Mouse (Mus musculus): ENCODE results near the gene Kcnh4. TPM values are rescaled to one million over a fixed set of nuclear protein-coding genes. Genes with fewer than 3 reads are reported as not detected.
A peak's percentile ranks its signal among the peaks of the same experiment; 100 is the strongest.

Gene Kcnh4
- total RNA-seq, 4 experiments from 2014 or later = not detected

DNA sequence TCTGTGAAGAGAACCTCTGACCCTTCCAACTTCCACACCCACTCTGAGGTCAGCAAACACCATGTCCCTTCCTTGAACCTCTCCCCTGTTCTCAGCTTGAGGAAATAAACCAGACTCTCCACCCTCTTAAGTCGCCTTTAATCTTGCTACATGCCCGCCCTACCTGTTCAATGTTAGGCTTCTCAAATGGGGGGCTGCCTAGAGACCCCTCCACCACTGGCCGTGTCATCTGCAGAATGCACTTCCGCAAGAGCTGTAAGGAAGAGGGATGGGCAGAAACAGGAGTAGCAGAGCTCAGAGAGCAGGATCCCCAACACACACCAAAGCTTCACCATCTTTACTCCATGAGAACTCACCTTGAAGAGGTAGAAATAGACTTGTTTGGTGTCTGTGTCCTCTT is 48.8 kb downstream of the Kcnh4 start:
- DNase-seq (ENCODE audit: low spot score) = no peak

DNA sequence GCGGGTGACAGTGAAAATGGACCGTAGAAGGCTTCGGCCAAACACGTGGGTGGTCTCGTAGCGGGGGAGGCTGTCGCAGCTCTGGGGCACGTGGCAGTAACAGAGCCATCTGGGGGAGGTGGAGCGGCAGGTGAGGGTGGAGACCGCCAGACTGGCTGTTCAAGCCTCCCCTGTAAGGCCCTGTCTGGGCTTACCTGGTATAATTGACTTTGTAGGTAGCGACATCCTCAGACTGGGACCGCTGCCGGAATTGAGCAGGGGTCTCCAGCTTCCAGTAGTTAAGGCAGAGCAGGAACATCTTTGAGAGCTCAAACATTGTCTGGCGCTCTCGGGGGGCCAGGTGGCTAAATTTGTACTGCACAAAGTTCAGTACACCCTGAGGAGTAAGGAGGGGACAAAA is 49.2 kb downstream of the Kcnh4 start:
- DNase-seq (ENCODE audit: low spot score) = no peak

DNA sequence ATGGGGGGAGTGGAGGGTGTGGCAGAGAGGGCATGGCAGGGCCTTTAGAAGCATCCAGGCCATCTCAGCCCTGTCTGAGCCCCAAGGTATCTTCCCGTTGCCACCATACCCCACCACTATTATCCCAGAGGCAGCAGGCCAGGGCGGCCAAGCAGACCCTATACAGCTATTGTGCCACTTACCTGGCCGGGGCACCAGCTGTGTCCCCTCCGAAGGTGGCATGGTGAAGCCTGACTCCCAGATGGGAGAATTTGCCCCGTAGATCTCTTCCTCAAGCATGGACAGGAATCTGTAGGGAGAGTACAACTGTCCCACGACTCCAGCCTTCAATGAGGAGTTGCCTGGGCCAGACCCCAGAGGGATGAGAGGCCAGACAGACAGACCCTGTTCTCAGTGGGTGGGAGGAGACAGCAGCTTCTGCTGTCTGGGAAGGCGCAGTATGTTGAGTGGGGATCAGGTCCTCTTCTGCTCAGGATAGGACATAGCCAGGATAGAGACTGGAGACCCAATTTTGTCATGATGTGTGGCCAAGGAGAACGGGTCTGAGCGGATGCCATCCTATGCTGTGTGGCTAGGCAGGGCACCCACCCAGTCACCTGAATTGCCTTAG is 50.4 kb downstream of the Kcnh4 start:
- DNase-seq (ENCODE audit: low spot score) = no peak

DNA sequence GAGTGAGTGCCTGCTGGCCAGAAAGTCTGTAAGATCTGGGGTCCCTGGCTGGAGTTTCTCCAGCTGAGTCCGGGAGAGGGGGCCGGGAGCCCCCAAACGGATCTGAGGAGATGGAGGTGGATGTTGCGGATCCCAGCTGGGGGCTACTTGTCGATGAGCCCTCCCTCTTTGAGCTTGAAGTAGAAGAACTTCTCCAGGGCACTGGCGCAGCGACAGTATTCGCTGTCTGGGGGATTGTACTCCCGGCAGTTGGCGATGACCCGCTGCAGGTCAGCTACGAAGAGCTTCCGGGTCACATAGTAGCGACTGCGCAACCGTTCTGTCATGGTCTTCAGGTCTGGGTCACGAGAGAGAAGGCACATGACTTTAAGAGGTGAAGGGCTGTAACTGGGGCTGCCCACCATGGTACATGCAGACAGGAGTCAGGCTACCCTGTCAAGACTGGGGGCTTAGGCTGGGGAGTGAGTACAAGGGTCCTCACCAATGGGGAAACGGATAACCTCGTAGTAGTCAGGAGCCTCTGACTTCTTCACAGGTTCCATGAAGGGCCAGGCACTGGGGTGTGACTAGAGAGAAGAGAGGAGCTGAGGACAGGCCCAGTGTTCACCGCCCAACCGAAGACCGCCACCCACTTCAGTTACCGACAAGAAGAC is 54.5 kb downstream of the Kcnh4 start:
- no peak for DNase-seq (ENCODE audit: low spot score)

DNA sequence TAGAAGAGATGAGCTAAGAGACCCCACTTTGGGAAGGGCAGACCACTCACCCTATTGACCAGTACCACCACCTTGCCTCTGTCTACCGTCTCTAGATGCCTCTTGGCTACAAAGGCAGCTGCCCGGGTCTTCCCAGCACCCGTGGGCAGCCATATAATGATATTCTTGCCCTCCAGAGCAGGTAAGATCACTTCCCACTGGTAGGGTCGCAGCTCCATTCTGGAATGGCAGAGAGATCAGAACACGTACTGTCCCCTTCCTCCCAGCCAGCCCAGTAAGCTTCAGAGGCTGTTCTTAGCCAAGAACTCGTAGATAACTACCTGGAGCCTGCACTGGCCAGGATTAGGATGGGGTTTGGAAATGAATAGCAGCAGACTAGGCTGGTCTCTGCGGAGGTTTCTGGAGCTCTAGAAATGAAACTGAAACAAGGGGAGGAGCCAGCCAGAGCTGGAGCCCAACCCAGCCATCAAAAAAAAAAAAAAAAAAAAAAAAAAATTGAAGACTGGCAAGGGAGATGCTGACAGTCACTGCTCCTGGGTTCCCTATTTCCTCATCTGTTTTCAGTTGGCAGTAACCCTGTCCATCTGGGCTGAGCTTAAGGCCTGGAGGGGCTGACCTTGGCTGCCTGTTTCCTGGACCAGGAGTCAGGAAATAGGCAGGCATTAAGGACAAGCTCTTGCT is 55.8 kb downstream of the Kcnh4 start, which contains the start of gene Dhx58:
Dhx58 (minus strand) TSS at position 421 of the 681 bp plus-strand sequence.
- no peak for DNase-seq (ENCODE audit: low spot score)

DNA sequence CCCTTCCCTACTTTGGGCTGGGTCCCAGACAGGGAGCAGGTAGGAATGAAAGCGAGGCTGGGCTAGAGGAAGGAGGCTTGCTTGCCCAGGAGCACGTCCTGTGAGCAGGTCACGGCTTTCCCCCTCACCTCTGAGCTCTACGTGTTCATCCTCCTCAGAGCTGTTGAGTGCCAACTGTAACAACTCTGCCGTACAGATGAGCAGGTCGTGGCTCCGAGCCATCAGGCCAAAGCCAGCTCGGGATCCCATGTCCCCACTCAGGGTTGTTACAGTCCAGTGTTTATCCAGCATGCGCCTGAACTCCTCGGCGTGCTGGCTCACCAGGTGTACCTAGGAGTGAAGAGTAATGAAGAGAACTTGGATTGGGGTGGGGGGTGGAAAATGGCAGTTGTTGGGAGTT is 56.4 kb downstream of the Kcnh4 start:
- no peak for DNase-seq (ENCODE audit: low spot score)

DNA sequence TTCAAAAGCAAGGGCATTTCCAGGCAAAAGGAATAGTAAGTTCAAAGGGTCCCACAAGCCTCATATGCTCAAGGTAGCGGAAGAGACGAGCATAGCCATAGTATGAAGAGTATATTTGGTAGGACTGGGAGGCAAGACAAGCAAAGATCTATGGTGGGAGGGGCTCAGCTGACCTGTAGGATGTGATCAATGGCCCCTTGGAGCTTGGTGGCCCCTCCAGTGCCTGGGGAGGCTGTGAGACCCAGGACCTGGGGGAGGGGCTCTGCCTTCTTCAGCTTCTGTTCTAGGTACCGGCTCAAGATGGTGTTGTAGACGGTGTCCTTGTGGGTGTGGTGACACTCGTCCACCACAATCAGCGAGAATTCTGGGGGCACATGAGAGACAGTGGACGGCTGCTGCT is 56.8 kb downstream of the Kcnh4 start:
- DNase-seq (ENCODE audit: low spot score) = no peak

DNA sequence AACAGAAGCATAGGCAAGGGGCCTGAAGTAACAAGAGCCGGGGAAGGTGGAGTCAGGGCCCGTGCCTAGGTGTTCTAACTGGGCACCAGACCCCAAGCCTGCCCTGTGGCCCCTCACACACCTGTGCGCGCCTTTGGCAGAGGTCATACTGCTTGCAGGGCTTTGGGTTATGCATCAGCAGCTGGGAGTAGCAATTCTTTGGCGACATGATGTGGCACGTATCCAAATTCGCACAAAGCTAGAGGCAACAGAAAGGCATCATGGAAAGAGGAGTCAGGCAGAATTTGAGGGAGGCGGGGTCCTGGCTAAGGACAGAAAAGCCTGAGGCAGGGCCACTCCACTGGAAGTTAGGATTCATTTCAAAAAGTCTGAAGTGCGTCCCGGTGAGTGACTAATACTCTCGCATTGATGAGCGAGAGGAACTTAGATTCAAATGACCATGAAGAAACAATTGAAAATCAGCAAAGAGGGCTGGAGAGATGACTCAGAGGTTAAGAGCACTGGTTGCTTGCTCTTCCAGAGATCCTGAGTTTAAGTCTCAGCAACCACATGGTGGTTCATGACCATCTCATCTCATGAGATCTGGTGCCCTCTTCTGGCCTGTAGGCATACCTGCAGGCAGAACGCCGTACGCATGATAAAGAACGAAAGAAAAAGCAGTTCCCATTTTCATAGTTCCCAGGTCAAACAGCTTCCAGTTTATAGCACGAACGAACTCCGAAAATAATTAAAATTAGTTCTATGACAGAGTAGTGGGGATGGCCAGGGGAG is 57.5 kb downstream of the Kcnh4 start:
- peak; percentile 79 for DNase-seq (ENCODE audit: low spot score)

DNA sequence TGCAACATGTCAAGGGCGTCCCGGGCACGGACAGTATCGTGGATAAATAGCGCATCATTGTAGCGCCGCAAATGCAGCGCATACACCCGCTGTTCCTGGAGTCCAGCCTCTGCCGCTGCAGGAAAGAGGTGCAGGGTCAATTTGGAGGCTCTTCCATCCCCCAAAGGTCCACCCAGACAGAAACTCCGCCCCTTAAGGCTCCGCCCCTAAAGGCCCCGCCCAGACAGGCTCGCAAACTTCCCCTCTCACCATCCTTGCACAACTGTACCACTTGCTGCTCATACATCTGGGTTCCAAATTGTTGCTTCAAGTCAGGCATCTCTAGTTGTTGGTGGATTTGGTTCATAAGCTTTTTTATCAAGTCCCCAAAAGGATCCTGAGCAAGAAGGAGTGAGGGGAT is 58.4 kb downstream of the Kcnh4 start:
- peak; percentile 52 for DNase-seq (ENCODE audit: low spot score)

DNA sequence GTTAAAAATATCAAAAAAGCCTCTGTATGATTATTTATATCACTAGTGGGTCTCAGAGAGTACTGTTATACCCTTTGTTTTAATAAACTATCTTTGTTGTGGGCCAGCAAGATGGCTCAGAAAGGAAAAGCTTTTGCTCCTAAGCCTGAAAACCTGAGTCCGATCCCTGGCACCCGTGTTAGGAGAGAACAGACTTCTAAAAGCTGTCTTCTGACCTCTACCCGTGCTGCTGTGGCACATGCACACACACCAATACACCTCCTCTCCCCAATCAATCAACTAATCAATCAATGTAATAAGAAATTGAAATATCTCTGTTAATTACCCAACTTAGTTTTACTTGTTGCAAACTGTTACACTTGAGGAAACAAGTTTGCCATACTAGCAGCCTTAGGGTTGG is 59.0 kb downstream of the Kcnh4 start:
- DNase-seq (ENCODE audit: low spot score) = no peak

DNA sequence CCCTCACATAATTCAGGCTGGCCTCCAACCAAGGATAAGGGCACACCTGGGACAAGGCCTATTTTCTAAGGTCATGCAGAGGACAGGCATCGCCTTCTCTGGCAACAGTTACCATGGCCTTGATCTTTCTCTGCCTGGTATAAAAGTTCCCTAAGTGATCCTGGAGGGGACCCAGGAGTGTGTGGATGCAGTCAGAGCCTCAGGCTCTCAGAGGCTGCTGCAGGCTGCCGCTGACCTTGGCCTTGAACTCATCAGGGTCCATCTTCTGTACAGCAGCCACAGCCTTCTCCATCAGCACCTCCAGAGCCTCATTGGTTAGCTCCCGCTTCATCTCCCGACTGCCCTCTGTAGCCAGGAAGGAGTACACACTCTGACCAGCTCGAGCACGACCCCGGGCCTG is 61.8 kb downstream of the Kcnh4 start:
- DNase-seq (ENCODE audit: low spot score) = no peak

DNA sequence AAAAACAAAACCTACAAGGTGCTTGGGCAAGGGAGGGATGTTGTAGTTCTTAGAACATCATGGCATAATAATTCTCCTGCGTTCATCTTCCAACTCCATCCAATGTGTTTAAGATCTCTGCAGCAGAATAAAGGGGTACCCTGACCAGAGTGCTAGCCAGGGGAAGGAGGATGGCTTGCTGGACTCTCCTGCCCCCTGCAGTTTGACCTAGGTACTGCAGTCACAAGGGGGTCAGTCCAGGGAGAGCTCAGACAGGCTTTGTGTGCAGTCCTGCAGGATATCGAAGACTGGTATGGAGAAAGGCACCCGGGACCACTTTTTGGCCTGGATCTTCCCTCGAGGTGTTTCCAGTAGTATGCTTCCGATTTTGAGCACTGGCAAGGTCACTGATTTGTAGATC is 64.8 kb downstream of the Kcnh4 start:
- DNase-seq (ENCODE audit: low spot score) = peak; percentile 82

DNA sequence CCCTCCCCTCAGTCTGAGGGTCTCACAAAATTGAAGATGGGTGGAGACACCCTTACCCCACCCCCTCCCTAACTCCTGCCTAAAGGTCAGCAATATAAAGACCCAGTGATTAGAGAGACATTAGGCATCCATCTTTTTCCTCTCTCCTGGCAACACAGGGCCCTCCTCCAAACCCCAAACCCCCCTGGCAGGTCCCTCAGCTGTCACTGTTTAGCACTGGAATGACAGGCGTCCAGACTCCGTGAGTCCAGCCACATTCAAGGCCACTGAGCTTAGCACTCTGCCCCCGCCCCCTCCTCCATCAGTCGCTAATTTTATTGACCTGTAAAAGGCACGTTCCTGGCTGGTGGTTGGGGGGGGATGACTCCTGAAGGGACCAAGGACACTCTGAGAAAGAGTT is 66.6 kb downstream of the Kcnh4 start:
- no peak for DNase-seq (ENCODE audit: low spot score)

DNA sequence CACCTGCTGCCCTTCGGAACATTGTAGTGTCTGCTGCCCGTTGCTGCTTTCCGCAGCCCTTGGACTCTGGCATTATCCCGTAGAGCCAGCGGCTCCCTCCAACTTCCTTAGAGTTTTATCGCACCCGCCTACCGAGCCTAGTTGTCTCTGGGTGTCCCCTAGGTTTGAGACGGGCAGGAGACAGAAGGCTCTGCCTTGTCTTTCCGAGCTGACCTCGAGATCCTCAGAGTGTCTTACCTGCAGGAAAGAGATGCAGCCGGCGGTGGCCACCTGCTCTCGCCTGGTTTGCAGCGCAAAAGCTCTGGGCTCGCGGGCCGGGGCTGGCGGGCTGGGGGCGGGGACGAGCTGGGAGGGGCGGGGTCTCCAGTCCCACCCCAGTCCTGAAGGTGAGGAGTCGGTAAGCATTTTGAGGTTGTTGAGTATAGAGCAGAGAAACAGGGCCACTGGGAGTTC is 67.6 kb downstream of the Kcnh4 start, which contains the start of gene Zfp385c:
Zfp385c (minus strand) TSS at position 292 of the 453 bp plus-strand sequence.
- DNase-seq (ENCODE audit: low spot score) = no peak

DNA sequence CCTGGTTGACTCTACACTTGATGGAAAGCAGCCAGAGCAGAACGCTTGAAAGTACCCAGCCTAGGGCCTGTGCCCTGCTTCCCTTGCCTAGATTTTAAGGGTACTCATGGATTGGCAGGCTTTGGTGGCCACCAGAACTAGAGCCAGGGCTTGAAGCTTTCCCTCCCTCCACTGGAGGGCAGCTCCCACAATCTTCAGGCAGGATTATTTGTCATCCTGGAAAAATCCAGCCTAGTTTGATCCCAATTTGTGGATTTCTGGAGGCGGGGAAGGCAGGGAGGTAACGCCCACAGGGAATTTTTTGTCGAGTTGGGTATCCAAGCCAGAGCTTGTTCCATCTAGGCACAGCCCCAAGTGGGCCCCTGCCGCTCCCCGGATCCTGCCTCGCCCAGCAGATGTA is 69.4 kb downstream of the Kcnh4 start:
- no peak for DNase-seq (ENCODE audit: low spot score)

Other genes starting within 250 kb of the Kcnh4 start
- gene Acly, start 231.9 kb downstream of the Kcnh4 start, total RNA-seq (2022) = 10 to 100 TPM; 20.0 to 39.1 (median 27.5) TPM
- gene Ttc25, start 214.3 kb downstream of the Kcnh4 start, total RNA-seq (2022) = under 1 TPM; 0.08 to 0.53 (median 0.21) TPM
- 1 to 10 TPM; 5.0 to 5.7 (median 5.4) TPM for gene Cnp, start 185.0 kb downstream of the Kcnh4 start, total RNA-seq (2022)
- gene Nkiras2, start 140.7 kb downstream of the Kcnh4 start, total RNA-seq (2022) = 10 to 100 TPM; 49.3 to 59.3 (median 55.2) TPM
- gene Dnajc7, start 139.8 kb downstream of the Kcnh4 start, total RNA-seq (2022) = 100 to 1,000 TPM in 3 of 4 experiments, 10 to 100 TPM in 1; 89.7 to 121 (median 109) TPM
- under 1 TPM; 0.09 to 0.53 (median 0.28) TPM for gene Zfp385c, start 67.5 kb downstream of the Kcnh4 start, total RNA-seq (2022)
- gene Dhx58, start 55.7 kb downstream of the Kcnh4 start, total RNA-seq (2022) = 1 to 10 TPM in 1 of 4 experiments, under 1 TPM in 3; 0.38 to 1.1 (median 0.78) TPM
- gene Kat2a, start 47.5 kb downstream of the Kcnh4 start, total RNA-seq (2022) = 10 to 100 TPM; 12.3 to 14.0 (median 13.1) TPM
- under 1 TPM in 1 of 4 experiments, not detected in 3; 0.37 TPM for gene Hspb9, start 46.1 kb downstream of the Kcnh4 start, total RNA-seq (2022)
- 10 to 100 TPM; 47.1 to 62.6 (median 51.0) TPM for gene Rab5c, start 21.7 kb downstream of the Kcnh4 start, total RNA-seq (2022)
- gene Hcrt, start 3.0 kb upstream of the Kcnh4 start, total RNA-seq (2022) = not detected
- 10 to 100 TPM in 2 of 4 experiments, 1 to 10 TPM in 2; 9.1 to 14.1 (median 10.0) TPM for gene Ghdc, start 11.0 kb upstream of the Kcnh4 start, total RNA-seq (2022)
- 10 to 100 TPM; 57.2 to 64.8 (median 62.7) TPM for gene Stat5b, start 90.8 kb upstream of the Kcnh4 start, total RNA-seq (2022)
- gene Stat5a, start 99.4 kb upstream of the Kcnh4 start, total RNA-seq (2022) = 10 to 100 TPM; 16.5 to 26.5 (median 21.6) TPM
- 100 to 1,000 TPM in 1 of 4 experiments, 10 to 100 TPM in 3; 76.6 to 108 (median 91.0) TPM for gene Stat3, start 179.6 kb upstream of the Kcnh4 start, total RNA-seq (2022)
- 100 to 1,000 TPM; 190 to 247 (median 212) TPM for gene Cavin1, start 210.9 kb upstream of the Kcnh4 start, total RNA-seq (2022)
- gene Atp6v0a1, start 249.5 kb upstream of the Kcnh4 start, total RNA-seq (2022) = 100 to 1,000 TPM in 1 of 4 experiments, 10 to 100 TPM in 3; 85.0 to 100 (median 88.9) TPM

All from heart, adult 8-10 months (tissue).